Mouse (Mus musculus) embryonic facial prominence, embryonic 14.5 days (tissue): ENCODE data around the gene Chd8. TPM values are rescaled to one million over a fixed set of nuclear protein-coding genes. Genes with fewer than 3 reads are reported as not detected.
A peak's percentile ranks its signal among the peaks of the same experiment; 100 is the strongest.

Experiments
- ATAC-seq: fragments of 200-750 bp; cut with Nextera tagmentation; 2 replicates; pipeline ENCODE4 v1.8.0; 2017; ENCODE audit warnings: low read depth, moderate number of reproducible peaks, moderate TSS enrichment
- DNase-seq: peaks from one replicate; pipeline ENCODE4 v3.0.0-alpha.2; 2015; ENCODE audit warnings: low spot score
- H3K27ac ChIP-seq: fragments of 300-500 bp; sonication (generic); replicated peaks from 2 replicates; pipeline ENCODE4 v1.5.1; 2014; ENCODE audit warnings: low read depth, mild to moderate bottlenecking, low read length, moderate library complexity
- H3K27me3 ChIP-seq: fragments of 300-500 bp; sonication (generic); replicated peaks from 2 replicates; pipeline ENCODE4 v1.6.1; 2014; ENCODE audit warnings: low read length; ENCODE audit not compliant: control insufficient read depth, insufficient read depth
- H3K36me3 ChIP-seq: fragments of 300-500 bp; sonication (generic); 2 replicates; pipeline ENCODE4 v1.6.1; 2014; ENCODE audit warnings: low read length, mixed read lengths; ENCODE audit not compliant: control insufficient read depth, insufficient read depth
- H3K4me1 ChIP-seq: fragments of 300-500 bp; sonication (generic); 2 replicates; pipeline ENCODE4 v1.6.1; 2014; ENCODE audit warnings: antibody characterized with exemption, low read length; ENCODE audit not compliant: control insufficient read depth, insufficient read depth
- H3K4me2 ChIP-seq: fragments of 300-500 bp; sonication (generic); 2 replicates; pipeline ENCODE4 v1.6.1; 2014; ENCODE audit warnings: low read depth, mild to moderate bottlenecking, low read length, moderate library complexity, mixed read lengths
- H3K4me3 ChIP-seq: fragments of 300-500 bp; sonication (generic); 2 replicates; pipeline ENCODE4 v1.5.1; 2014; ENCODE audit warnings: low read depth, mild to moderate bottlenecking, low read length
- H3K9ac ChIP-seq: fragments of 300-500 bp; sonication (generic); 2 replicates; pipeline ENCODE4 v1.6.1; 2014; ENCODE audit warnings: low read depth, mild to moderate bottlenecking, low read length, moderate library complexity, mixed read lengths
- H3K9me3 ChIP-seq: fragments of 300-500 bp; sonication (generic); 2 replicates; pipeline ENCODE4 v1.6.1; 2016; ENCODE audit warnings: low read length; ENCODE audit not compliant: control insufficient read depth
- WGBS: fragments of 180-500 bp; shearing (Covaris S2); extraction: QIAGEN DNeasy Blood & Tissue Kit; methylation state at CpG from one replicate; pipeline ENCODE4 v1.1.7; 2014; 5-methylcytosine and 5-hydroxymethylcytosine counted together
- polyA plus RNA-seq: library from polyadenylated mRNA; unstranded; fragments of >200 nt; fragmentation: Nextera tagmentation; extraction: Ambion mirVana; gene quantifications from 2 replicates; pipeline ENCODE4 v1.2.1, GENCODE M21; 2014

Chd8 gene
- polyA plus RNA-seq, 1 experiment from 2014 or later: 35.5 TPM

DNA sequence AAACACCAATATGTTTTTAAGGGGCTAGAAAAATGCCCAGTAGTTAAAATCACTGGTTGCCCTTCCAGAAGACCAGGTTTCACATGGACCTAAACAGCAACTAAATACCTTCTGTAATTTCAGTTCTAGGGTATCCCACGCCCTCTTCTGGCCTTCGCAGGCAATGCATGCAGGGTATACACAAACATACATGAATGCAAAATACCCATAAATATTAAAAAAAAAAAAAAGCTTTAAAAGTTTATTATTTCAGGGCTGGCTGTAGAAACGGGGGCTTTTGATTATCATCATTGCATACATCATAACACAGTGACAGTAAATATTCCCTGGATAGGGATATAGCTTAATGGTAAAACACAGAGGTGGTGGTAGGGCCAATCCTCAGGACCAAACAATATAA, 61.9 kb downstream of the Chd8 start:
- WGBS: 10% methylated on average over 3 of the region's 3 CpGs
- peak overlapping the region; percentile 98 for H3K9ac ChIP-seq
- H3K4me2 ChIP-seq: peak overlapping the region; percentile 80
- ATAC-seq (no peak), DNase-seq (peak; percentile 28)
- peak overlapping the region; percentile 99 for H3K4me3 ChIP-seq
- H3K9me3 ChIP-seq: no peaks in the 10 kb centered on the region
- H3K36me3 ChIP-seq: peaks cover 37% of the 10 kb centered on the region
- H3K27me3 ChIP-seq: no peaks in the 10 kb centered on the region
- no peak overlapping the region for H3K27ac ChIP-seq
- 0 out of 2 replicates have a peak, but pooled peaks cover 5% of the 10 kb centered on the region for H3K4me1 ChIP-seq

DNA sequence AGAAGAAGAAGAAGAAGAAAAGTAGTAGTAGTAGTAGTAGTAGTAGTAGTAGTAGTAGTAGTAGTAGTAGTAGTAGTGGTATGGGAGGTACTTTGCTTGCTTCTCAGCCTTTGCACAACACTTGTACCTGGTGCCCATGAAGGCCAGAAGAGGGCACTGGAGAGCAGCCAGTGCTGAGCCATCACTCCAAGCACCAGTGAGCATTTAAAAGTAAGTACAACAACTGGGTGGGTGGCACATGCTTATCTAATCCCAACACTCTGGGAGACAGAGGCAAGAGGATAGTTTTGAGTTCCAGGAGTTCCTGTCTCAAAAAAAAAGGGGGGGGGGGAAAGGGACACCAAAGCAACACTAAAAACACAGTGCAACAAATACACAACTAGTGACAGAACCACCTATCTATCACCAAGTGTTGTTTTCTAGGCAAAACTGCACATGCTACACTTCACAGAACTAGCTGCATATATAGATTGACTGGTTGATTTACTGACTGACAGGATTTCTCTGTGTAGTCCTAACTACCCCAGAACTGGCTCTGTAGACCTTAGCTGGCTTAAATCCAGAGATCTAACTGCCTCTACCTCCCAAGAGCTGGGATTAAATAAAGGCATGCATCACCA, 66.7 kb downstream of the Chd8 start:
- no peak overlapping the region for H3K4me3 ChIP-seq
- peaks cover 19% of the 10 kb centered on the region; the same call in 1 of the 2 replicates for H3K36me3 ChIP-seq
- no peak overlapping the region for H3K4me2 ChIP-seq
- no peak overlapping the region for H3K9ac ChIP-seq
- no peaks in the 10 kb centered on the region for H3K9me3 ChIP-seq
- no peak overlapping the region for H3K27ac ChIP-seq
- DNase-seq (peak; percentile 20), ATAC-seq (no peak)
- H3K27me3 ChIP-seq: no peaks in the 10 kb centered on the region
- H3K4me1 ChIP-seq: 0 out of 2 replicates have a peak, but pooled peaks cover 1% of the 10 kb centered on the region

DNA sequence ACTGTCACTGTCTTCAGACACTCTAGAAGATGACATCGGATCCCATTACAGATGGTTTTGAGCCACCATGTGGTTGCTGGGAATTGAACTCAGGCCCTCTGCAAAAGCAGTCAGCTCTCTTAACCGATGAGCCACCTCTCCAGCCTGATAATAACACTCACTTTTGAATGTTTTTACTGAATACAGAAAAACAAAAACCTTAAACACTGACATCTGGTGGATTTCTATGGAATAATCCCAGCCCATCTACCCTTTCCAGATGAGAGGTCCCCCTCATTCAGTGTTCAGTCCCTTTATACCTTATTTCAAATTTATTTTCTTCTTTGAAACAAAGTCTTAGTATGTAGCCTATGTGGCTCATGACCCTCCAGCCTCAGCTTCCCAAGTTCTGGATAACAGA, 68.1 kb downstream of the Chd8 start:
- no peaks in the 10 kb centered on the region for H3K27me3 ChIP-seq
- ATAC-seq (no peak), DNase-seq (peak; percentile 6)
- H3K9ac ChIP-seq: no peak overlapping the region
- H3K4me1 ChIP-seq: no peaks in the 10 kb centered on the region
- H3K4me2 ChIP-seq: no peak overlapping the region
- H3K27ac ChIP-seq: no peak overlapping the region
- WGBS: 76% methylated on average over 2 of the region's 2 CpGs
- H3K4me3 ChIP-seq: no peak overlapping the region
- peaks cover 19% of the 10 kb centered on the region; the same call in 1 of the 2 replicates for H3K36me3 ChIP-seq
- H3K9me3 ChIP-seq: no peaks in the 10 kb centered on the region

GRCm38 (mm10) chr14:52188788-52189187, 68.8 kb downstream of the Chd8 start:
- WGBS: 77% methylated on average over 1 of the region's 1 CpGs
- Histone ChIP-seq H3K27ac (no peak overlapping the region), H3K9me3 (no peaks in the 10 kb centered on the region), H3K9ac (no peak overlapping the region), H3K4me3 (no peak overlapping the region), H3K4me2 (no peak overlapping the region), H3K36me3 (peaks cover 18% of the 10 kb centered on the region; the same call in 1 of the 2 replicates), H3K4me1 (no peaks in the 10 kb centered on the region), H3K27me3 (no peaks in the 10 kb centered on the region)
- ATAC-seq (no peak), DNase-seq (no peak)

GRCm38 (mm10) chr14:52166571-52166970, 91.0 kb downstream of the Chd8 start:
- 92% methylated on average over 2 of the region's 2 CpGs for WGBS
- Histone ChIP-seq H3K27me3 (no peaks in the 10 kb centered on the region), H3K4me1 (no peaks in the 10 kb centered on the region), H3K36me3 (peaks cover 86% of the 10 kb centered on the region), H3K9ac (no peak overlapping the region), H3K27ac (no peak overlapping the region), H3K4me3 (no peak overlapping the region), H3K4me2 (no peak overlapping the region), H3K9me3 (no peaks in the 10 kb centered on the region)
- ATAC-seq (no peak), DNase-seq (no peak)

DNA sequence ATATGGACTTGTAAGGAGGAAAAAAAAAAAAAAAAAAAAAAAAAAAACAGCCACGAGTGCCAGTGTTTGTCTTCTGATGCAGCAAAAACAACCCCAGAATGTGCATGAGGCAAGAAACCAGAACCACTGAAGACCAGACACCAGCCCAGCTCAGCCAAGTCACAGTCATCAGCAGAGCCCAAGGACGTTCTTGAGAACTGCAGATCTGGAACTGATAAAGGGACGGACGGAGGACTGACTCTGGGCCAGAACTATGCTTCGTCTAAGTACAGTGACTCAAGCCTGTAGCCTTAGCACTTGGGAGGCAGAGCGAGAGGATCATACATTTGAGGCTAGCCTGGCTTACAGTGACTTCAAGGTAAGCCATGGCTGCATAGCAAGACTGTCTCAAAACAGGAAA, 96.7 kb downstream of the Chd8 start:
- ATAC-seq (no peak), DNase-seq (no peak)
- Histone ChIP-seq H3K9me3 (no peaks in the 10 kb centered on the region), H3K9ac (no peak overlapping the region), H3K4me1 (no peaks in the 10 kb centered on the region), H3K36me3 (peaks cover 75% of the 10 kb centered on the region), H3K4me3 (no peak overlapping the region), H3K4me2 (no peak overlapping the region), H3K27ac (no peak overlapping the region), H3K27me3 (no peaks in the 10 kb centered on the region)
- 84% methylated on average over 6 of the region's 6 CpGs for WGBS

DNA sequence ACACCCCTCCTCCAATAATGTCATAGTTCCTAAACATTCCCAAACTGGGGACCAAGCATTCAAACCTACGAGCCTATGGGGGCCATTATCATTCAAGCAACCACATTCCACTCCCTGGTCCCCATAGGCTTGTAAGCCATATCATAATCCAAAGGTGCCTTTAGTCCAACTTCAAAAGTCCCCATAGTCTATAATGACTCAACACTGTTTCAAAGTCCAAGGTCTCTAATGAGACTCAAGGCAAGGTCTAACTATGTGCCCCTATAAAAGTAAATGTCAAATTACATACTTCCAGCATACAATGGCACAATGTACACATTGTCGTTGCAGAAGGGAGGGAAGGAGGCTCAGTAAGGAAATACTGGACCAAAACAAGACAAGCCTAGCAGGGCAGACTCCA, 102.6 kb downstream of the Chd8 start:
- WGBS: 82% methylated on average over 2 of the region's 2 CpGs
- ATAC-seq (no peak), DNase-seq (no peak)
- peaks cover 19% of the 10 kb centered on the region for H3K36me3 ChIP-seq
- H3K27ac ChIP-seq: no peak overlapping the region
- no peaks in the 10 kb centered on the region for H3K9me3 ChIP-seq
- no peaks in the 10 kb centered on the region for H3K4me1 ChIP-seq
- H3K4me3 ChIP-seq: no peak overlapping the region
- H3K27me3 ChIP-seq: no peaks in the 10 kb centered on the region
- H3K4me2 ChIP-seq: no peak overlapping the region
- H3K9ac ChIP-seq: no peak overlapping the region

DNA sequence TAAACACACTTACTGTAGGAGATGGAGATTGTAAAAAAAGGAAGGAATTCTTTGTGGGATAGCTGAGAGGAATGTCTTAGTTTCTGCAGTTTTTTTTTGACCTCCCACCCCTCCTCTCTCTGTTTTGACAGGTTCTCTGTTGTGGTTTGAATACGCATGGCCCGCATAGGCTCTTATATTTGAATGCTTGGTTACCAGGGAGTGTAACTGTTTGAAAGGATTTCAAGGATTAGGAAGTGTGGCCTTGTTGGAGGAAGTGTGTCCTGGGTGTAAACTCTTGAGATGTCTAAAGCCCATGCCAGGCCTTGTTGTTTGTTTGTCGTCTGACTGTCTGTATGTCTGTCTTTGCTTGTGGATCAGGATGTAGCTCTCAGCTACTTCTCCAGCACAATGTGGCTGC, 105.0 kb downstream of the Chd8 start:
- H3K4me2 ChIP-seq: no peak overlapping the region
- ATAC-seq (no peak), DNase-seq (no peak)
- H3K4me1 ChIP-seq: no peaks in the 10 kb centered on the region
- H3K36me3 ChIP-seq: no peaks in the 10 kb centered on the region
- no peak overlapping the region for H3K27ac ChIP-seq
- 55% methylated on average over 3 of the region's 3 CpGs for WGBS
- no peak overlapping the region for H3K9ac ChIP-seq
- no peak overlapping the region for H3K4me3 ChIP-seq
- no peaks in the 10 kb centered on the region for H3K27me3 ChIP-seq
- no peaks in the 10 kb centered on the region for H3K9me3 ChIP-seq

- Histone ChIP-seq H3K4me3 (no peak overlapping the region), H3K4me1 (no peaks in the 10 kb centered on the region), H3K9me3 (no peaks in the 10 kb centered on the region), H3K9ac (no peak overlapping the region), H3K27ac (no peak overlapping the region), H3K4me2 (no peak overlapping the region), H3K27me3 (no peaks in the 10 kb centered on the region), H3K36me3 (no peaks in the 10 kb centered on the region)
- ATAC-seq (no peak), DNase-seq (no peak)
- WGBS: 31% methylated on average over 7 of the region's 7 CpGs
Observed at GRCm38 (mm10) chr14:52152179-52152578, 105.4 kb downstream of the Chd8 start.
